Mouse (Mus musculus) brain, embryonic 18.5 days (tissue): ENCODE data around the gene Dph3.
"Not testable (repeated sequence)": the region's sequence is repeated elsewhere in the genome, so short reads cannot be mapped to it uniquely, and the experiment has no call there.

ENCODE experiments used
- DNase-seq: peaks from one replicate; pipeline ENCODE4 v3.0.0-alpha.2; 2012; ENCODE audit warnings: low read depth, low spot score

Dph3 gene

GRCm38 (mm10) chr14:32085486-32086201 lies at the start of gene Dph3:
Dph3 (minus strand) TSS chr14:32085729.
- DNase-seq, result peak; percentile 94

GRCm38 (mm10) chr14:32134293-32134692 lies 48.8 kb upstream of the Dph3 start:
- no peak for DNase-seq

- no peak for DNase-seq
Measured at GRCm38 (mm10) chr14:32131836-32132235, 46.3 kb upstream of the Dph3 start.

GRCm38 (mm10) chr14:32128409-32128808 lies 42.9 kb upstream of the Dph3 start:
- DNase-seq, result no peak

- DNase-seq, result not testable (repeated sequence)
Measured at GRCm38 (mm10) chr14:32125256-32125655, 39.7 kb upstream of the Dph3 start.

GRCm38 (mm10) chr14:32124261-32124660 lies 38.7 kb upstream of the Dph3 start:
- DNase-seq, result no peak

GRCm38 (mm10) chr14:32121920-32122315 lies 36.4 kb upstream of the Dph3 start:
- DNase-seq, result no peak

GRCm38 (mm10) chr14:32120940-32121919 lies 35.7 kb upstream of the Dph3 start:
- DNase-seq, result no peak

- DNase-seq, result not testable (repeated sequence)
Measured at GRCm38 (mm10) chr14:32112124-32112523, 26.6 kb upstream of the Dph3 start.

- no peak for DNase-seq
Measured at GRCm38 (mm10) chr14:32106911-32107310, 21.4 kb upstream of the Dph3 start.

- no peak for DNase-seq
Measured at GRCm38 (mm10) chr14:32105663-32106062, 20.1 kb upstream of the Dph3 start.

GRCm38 (mm10) chr14:32103556-32103955 lies 18.0 kb upstream of the Dph3 start:
- no peak for DNase-seq

- DNase-seq, result no peak
Measured at GRCm38 (mm10) chr14:32098951-32099350, 13.4 kb upstream of the Dph3 start.

GRCm38 (mm10) chr14:32097691-32098090 lies 12.2 kb upstream of the Dph3 start:
- no peak for DNase-seq

- DNase-seq, result no peak
Measured at GRCm38 (mm10) chr14:32096740-32097139, 11.2 kb upstream of the Dph3 start.

GRCm38 (mm10) chr14:32095646-32096045 lies 10.1 kb upstream of the Dph3 start:
- no peak for DNase-seq

GRCm38 (mm10) chr14:32093500-32094117 lies 8.1 kb upstream of the Dph3 start:
- DNase-seq, result no peak

- DNase-seq, result no peak
Measured at GRCm38 (mm10) chr14:32093018-32093417, 7.5 kb upstream of the Dph3 start.

- DNase-seq, result no peak
Measured at GRCm38 (mm10) chr14:32091704-32092103, 6.2 kb upstream of the Dph3 start.

GRCm38 (mm10) chr14:32091124-32091523 lies 5.6 kb upstream of the Dph3 start:
- DNase-seq, result no peak

- not testable (repeated sequence) for DNase-seq
Measured at GRCm38 (mm10) chr14:32087584-32088248, 2.2 kb upstream of the Dph3 start.

- no peak for DNase-seq
Measured at GRCm38 (mm10) chr14:32086226-32086625, 697 bp upstream of the Dph3 start.
